Mouse (Mus musculus) G1E (cell line): ENCODE results near the gene Zfp935. TPM values are rescaled to one million over a fixed set of nuclear protein-coding genes. Genes with fewer than 3 reads are reported as not detected.
A peak's percentile ranks its signal among the peaks of the same experiment; 100 is the strongest.
"Not testable (repeated sequence)": the region's sequence is repeated elsewhere in the genome, so short reads cannot be mapped to it uniquely, and the experiment has no call there.

Source experiments
- ATAC-seq: 2 replicates; pipeline ENCODE4 v1.8.0; 2016; ENCODE audit warnings: mild to moderate bottlenecking; ENCODE audit not compliant: insufficient number of reproducible peaks, poor library complexity, low FRiP score, severe bottlenecking; ENCODE audit errors: extremely low read depth
- DNase-seq: peaks from one replicate; pipeline ENCODE4 v3.0.0; 2012; ENCODE audit warnings: low spot score
- H3K27me3 ChIP-seq: 2 replicates; pipeline ENCODE4 v1.6.1; 2012; ENCODE audit warnings: mild to moderate bottlenecking, low read length, inconsistent platforms; ENCODE audit not compliant: insufficient read depth
- H3K36me3 ChIP-seq: replicated peaks from 2 replicates; pipeline ENCODE3; 2012; ENCODE audit warnings: mild to moderate bottlenecking, inconsistent platforms
- H3K4me1 ChIP-seq: 2 replicates; pipeline ENCODE4 v1.6.1; 2012; ENCODE audit warnings: low read depth, low read length, inconsistent platforms, mixed read lengths; ENCODE audit not compliant: insufficient read depth
- H3K4me3 ChIP-seq: 2 replicates; pipeline ENCODE4 v1.5.1; 2012; ENCODE audit warnings: low read depth, mild to moderate bottlenecking, inconsistent platforms, low read length, moderate library complexity, mixed read lengths
- H3K9me3 ChIP-seq: replicated peaks from 2 replicates; pipeline ENCODE4 v1.6.1; 2012; ENCODE audit warnings: inconsistent platforms
- CTCF ChIP-seq: IDR thresholded peaks from 2 replicates; pipeline ENCODE4 v1.5.1; 2012; ENCODE audit warnings: low read depth, low read length, inconsistent platforms, mixed read lengths
- polyA plus RNA-seq: library from polyadenylated mRNA; stranded (reverse); fragments of >175 nt; gene quantifications from 2 replicates; pipeline ENCODE4 v1.2.3, GENCODE M21; 2012
- total RNA-seq, 2 experiments: library from RNA; stranded (forward) in 1 of 2; stranded (reverse) in 1 of 2; fragments of 200-1000 nt in 1 of 2; fragments of >200 nt in 1 of 2; fragmentation: Nextera tagmentation in 1 of 2; gene quantifications; 2 replicates each; pipeline ENCODE4 v1.2.3; 2014 to 2017

The Zfp935 gene
- total RNA-seq (2014; fragmentation: Nextera tagmentation) (1.3 and 6.5 TPM in 2 replicates), total RNA-seq (2017) (0.06 TPM in 1 of 2 replicates, not detected in the other), polyA plus RNA-seq (0.29 TPM in 1 of 2 replicates, not detected in the other)

DNA sequence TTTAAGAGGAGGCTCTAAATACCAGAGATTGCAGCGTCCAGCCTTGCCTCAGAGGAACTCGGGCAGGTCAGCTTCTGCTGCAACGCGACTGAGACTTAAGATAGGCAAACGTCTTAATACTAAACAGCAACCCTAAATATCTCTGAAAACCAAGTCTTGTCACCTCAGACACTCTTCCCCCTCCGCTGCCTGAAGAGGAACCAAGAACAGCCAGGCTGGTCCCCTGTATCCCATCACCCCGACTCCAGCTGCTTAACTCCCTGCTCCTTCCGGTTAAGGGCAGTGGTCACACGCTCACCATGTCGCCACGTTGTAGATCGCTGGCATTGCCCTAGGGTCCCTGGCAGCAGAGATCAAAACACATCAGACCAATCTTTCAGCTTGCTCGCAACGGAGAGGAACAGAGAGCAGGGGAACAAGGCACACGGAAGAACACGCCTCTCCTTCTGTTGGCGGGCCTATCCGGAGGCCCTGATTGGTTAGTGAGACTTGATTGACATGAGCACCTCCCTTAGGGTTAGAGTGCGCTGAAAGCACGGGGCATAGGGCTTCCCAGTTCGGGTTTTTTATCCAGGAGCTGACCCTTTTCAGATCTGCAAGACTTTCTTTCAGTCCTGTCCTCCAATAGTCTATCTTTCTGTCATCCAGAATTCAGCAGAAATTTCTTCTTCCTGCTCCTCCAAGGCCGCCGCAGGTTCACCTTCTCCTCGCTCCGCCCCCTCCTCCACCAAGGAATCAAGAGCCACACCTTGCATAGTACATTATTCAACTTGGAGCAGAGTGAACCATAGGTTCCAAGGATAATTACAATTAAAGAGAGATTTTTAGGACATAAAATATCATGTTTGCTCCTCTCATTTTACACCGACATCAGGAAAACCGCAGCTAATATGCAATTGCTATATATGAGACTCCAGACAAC, at the start of gene Zfp935:
Gene Zfp935 (minus strand): TSS at position 323 of the 922 bp plus-strand sequence.
- peak; percentile 85 for ATAC-seq
- H3K36me3 ChIP-seq, H3K9me3 ChIP-seq, DNase-seq, H3K27me3 ChIP-seq, H3K4me1 ChIP-seq: not testable (repeated sequence)
- H3K4me3 ChIP-seq = peak within 1 kb of the TSS; percentile 68

DNA sequence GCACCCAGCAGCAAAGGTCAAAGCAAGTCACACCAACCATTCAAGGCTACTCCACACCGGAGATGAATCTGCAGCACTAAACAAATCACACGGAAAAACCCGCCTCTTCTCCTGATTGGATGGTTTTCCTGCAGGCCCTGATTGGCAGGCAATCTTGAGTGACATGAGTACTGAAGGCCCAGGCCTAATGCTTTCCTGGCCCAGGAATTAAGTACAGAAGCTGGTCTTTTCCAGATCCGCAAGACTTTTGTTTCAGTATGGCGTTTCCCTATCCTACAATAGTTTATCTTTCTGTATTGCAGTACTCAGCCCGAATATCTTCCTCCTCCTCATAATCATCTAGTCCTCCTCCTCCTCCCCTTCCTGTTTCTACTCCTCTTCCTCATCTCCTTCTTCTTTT, 12.8 kb upstream of the Zfp935 start, which contains the start of gene Zfp934:
Gene Zfp934 (minus strand): TSS at position 101 of the 400 bp plus-strand sequence.
- not testable (repeated sequence) for H3K27me3 ChIP-seq, ATAC-seq, H3K9me3 ChIP-seq, H3K4me3 ChIP-seq, DNase-seq, H3K36me3 ChIP-seq, H3K4me1 ChIP-seq

DNA sequence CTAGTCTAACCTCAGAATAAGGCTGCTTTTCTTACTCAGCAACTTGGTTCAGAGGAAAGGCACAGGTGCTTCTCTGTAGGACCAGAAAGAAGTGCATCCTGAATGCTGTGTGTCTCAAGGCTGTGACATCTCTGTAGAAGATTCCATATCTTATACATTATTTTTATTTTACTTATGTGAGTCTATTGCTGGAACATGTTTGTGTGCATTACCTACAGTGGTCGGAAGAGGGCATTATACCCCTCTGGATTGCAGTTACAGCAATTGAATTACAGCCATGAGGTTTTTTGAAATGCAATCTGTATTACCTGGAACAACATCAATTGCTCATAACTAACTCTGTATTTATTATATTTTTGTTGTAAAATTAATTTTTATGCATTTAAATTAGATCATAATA, 3.4 kb upstream of the Zfp935 start:
- H3K4me1 ChIP-seq, H3K9me3 ChIP-seq, H3K4me3 ChIP-seq, H3K27me3 ChIP-seq, H3K36me3 ChIP-seq, ATAC-seq, DNase-seq: not testable (repeated sequence)

- not testable (repeated sequence) for H3K36me3 ChIP-seq, DNase-seq, H3K27me3 ChIP-seq, H3K4me3 ChIP-seq, H3K4me1 ChIP-seq, H3K9me3 ChIP-seq, ATAC-seq
Observed at GRCm38 (mm10) chr13:62530129-62530528, 28.2 kb downstream of the Zfp935 start.

- not testable (repeated sequence) for ATAC-seq, H3K4me3 ChIP-seq, H3K27me3 ChIP-seq, H3K36me3 ChIP-seq, H3K9me3 ChIP-seq, DNase-seq, H3K4me1 ChIP-seq
Observed at GRCm38 (mm10) chr13:62510641-62511420, 47.5 kb downstream of the Zfp935 start.

DNA sequence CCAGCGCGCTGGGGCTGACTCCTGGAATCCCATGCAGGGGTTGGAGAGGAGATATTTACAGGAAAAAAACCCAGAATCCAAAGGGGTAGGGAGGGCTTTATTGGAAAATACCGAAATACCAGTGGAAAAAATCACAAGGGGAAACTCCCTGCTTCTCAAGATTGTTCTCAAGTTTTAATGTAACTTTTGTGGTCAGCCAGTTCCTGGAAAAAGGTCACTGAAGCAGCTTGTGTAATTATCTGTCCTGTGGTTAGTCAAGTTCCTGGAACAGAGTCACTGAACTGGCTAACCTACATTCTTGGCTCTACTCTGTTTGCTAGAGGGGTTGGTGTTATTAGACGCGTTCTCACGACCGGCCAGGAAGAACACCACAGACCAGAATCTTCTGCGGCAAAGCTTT, 85.7 kb downstream of the Zfp935 start:
- H3K36me3 ChIP-seq, DNase-seq, H3K4me3 ChIP-seq, H3K27me3 ChIP-seq, H3K4me1 ChIP-seq, H3K9me3 ChIP-seq: not testable (repeated sequence)
- peak; percentile 28; the same call in 1 of the 2 replicates for ATAC-seq

DNA sequence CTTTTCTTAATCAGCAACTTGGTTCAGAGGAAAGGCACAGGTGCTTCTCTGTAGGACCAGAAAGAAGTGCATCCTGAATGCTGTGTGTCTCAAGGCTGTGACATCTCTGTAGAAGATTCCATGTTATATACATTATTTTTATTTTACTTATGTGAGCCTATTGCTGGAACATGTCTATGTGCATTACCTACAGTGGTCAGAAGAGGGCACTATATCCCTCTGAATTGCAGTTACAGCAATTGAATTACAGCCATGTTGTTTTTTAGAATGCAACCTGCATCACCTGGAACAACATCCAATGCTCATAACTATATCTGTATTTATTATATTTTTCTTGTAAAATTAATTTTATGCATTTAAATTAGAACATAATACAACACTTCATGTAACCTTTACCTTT, 88.4 kb downstream of the Zfp935 start:
- H3K9me3 ChIP-seq, DNase-seq, H3K4me1 ChIP-seq, H3K27me3 ChIP-seq, H3K36me3 ChIP-seq, H3K4me3 ChIP-seq: not testable (repeated sequence)
- ATAC-seq = peak; percentile 34; the same call in 1 of the 2 replicates
- TF ChIP-seq CTCF = peak; percentile 40; the same call in 1 of the 2 replicates

DNA sequence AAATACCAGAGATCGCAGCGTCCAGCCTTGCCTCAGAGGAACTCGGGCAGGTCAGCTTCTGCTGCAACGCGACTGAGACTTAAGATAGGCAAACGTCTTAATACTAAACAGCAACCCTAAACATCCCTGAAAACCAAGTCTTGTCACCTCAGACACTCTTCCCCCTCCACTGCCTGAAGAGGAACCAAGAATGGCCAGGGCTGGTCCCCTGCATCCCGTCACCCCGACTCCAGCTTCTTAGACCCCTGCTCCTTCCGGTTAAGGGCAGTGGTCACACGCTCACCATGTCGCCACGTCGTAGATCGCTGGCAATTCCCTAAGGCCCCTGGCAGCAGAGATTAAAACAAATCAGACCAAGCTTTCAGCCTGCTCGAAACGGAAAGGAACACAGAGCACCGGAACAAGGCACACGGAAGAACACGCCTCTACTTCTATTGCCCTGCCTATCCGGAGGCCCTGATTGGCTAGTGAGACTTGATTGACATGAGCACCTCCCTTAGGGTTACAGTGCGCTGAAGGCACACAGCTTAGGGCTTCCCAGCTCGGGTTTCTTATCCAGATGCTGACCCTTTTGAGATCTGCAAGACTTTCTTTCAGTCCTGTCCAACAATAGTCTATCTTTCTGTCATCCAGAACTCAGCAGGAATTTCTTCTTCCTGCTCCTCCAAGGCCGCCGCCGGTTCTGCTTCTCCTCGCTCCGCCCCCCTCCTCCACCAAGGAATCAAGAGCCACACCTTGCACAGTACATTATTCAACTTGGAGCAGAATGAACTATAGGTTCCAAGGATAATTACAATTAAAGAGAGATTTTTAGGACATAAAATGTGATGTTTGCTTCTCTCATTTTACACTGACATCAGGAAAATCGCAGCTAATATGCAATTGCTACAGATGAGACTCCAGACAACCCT, 91.6 kb downstream of the Zfp935 start, which contains the start of gene Gm49359:
Gene Gm49359 (minus strand): TSS at position 409 of the 911 bp plus-strand sequence.
- H3K27me3 ChIP-seq, H3K9me3 ChIP-seq, H3K4me1 ChIP-seq, H3K36me3 ChIP-seq: not testable (repeated sequence)
- ATAC-seq = peak; percentile 100
- H3K4me3 ChIP-seq = peak within 1 kb of the TSS; percentile 77
- DNase-seq = peak; percentile 75

Other genes with a start within 250 kb of the Zfp935 start
- gene Gm3604, start 175.3 kb downstream of the Zfp935 start, total RNA-seq (2014; fragmentation: Nextera tagmentation) = 6.9 and 8.8 TPM in 2 replicates
- 6.7 and 8.3 TPM in 2 replicates for gene Gm3604, start 175.3 kb downstream of the Zfp935 start, total RNA-seq (2017)
- gene Gm3604, start 175.3 kb downstream of the Zfp935 start, polyA plus RNA-seq = 0.14 and 0.35 TPM in 2 replicates
- gene Gm49359, start 91.7 kb downstream of the Zfp935 start, total RNA-seq (2014; fragmentation: Nextera tagmentation) = 19.2 and 31.2 TPM in 2 replicates
- 13.1 and 18.5 TPM in 2 replicates for gene Gm49359, start 91.7 kb downstream of the Zfp935 start, total RNA-seq (2017)
- gene Gm49359, start 91.7 kb downstream of the Zfp935 start, polyA plus RNA-seq = 0.70 and 1.1 TPM in 2 replicates
- gene Zfp934, start 12.7 kb upstream of the Zfp935 start, total RNA-seq (2014; fragmentation: Nextera tagmentation) = 12.3 and 16.4 TPM in 2 replicates
- gene Zfp934, start 12.7 kb upstream of the Zfp935 start, total RNA-seq (2017) = 4.8 and 8.1 TPM in 2 replicates
- 0.14 and 0.28 TPM in 2 replicates for gene Zfp934, start 12.7 kb upstream of the Zfp935 start, polyA plus RNA-seq
- gene 6720489N17Rik, start 65.7 kb upstream of the Zfp935 start, total RNA-seq (2014; fragmentation: Nextera tagmentation) = not detected in 2 replicates
- 0.05 TPM in 1 of 2 replicates, not detected in the other for gene 6720489N17Rik, start 65.7 kb upstream of the Zfp935 start, total RNA-seq (2017)
- gene 6720489N17Rik, start 65.7 kb upstream of the Zfp935 start, polyA plus RNA-seq = not detected in 2 replicates
- gene Platr25, start 202.2 kb upstream of the Zfp935 start, total RNA-seq (2014; fragmentation: Nextera tagmentation) = not detected in 2 replicates
- 0.29 and 0.49 TPM in 2 replicates for gene Platr25, start 202.2 kb upstream of the Zfp935 start, total RNA-seq (2017)
- not detected in 2 replicates for gene Platr25, start 202.2 kb upstream of the Zfp935 start, polyA plus RNA-seq
- gene Gm5141, start 227.3 kb upstream of the Zfp935 start, total RNA-seq (2014; fragmentation: Nextera tagmentation) = not detected in 2 replicates
- gene Gm5141, start 227.3 kb upstream of the Zfp935 start, total RNA-seq (2017) = 0.06 and 0.11 TPM in 2 replicates
- not detected in 2 replicates for gene Gm5141, start 227.3 kb upstream of the Zfp935 start, polyA plus RNA-seq